Mouse (Mus musculus): Measurements from ENCODE around the gene Wdfy4. TPM values are rescaled to one million over a fixed set of nuclear protein-coding genes. Genes with fewer than 3 reads are reported as not detected.

Gene Wdfy4
- polyA plus RNA-seq, 1 experiment from 2014 or later: 0.15 TPM

- no peaks in the 10 kb centered on the region; the same call in 1 of the 2 replicates for H3K4me1 ChIP-seq (replicated peaks)
- no peak overlapping the region for H3K27ac ChIP-seq
- no peaks in the 10 kb centered on the region for H3K9me3 ChIP-seq
- WGBS: 59% methylated on average over 10 of the region's 10 CpGs
- H3K9ac ChIP-seq (replicated peaks): no peak overlapping the region
- no peak overlapping the region for H3K4me3 ChIP-seq (replicated peaks)
- 0 out of 2 replicates have a peak, but pooled peaks cover 4% of the 10 kb centered on the region for H3K27me3 ChIP-seq
- ATAC-seq (ENCODE audit: insufficient number of reproducible peaks, insufficient read depth, low FRiP score, low TSS enrichment, low read depth): no peak
- no peak overlapping the region for H3K4me2 ChIP-seq
- H3K36me3 ChIP-seq: no peaks in the 10 kb centered on the region
Observed at GRCm38 (mm10) chr14:32964742-32965141, 220.6 kb downstream of the Wdfy4 start.

GRCm38 (mm10) chr14:32960481-32960880 lies 224.8 kb downstream of the Wdfy4 start:
- no peak overlapping the region for H3K4me3 ChIP-seq (replicated peaks)
- 0 out of 2 replicates have a peak, but pooled peaks cover 4% of the 10 kb centered on the region for H3K27me3 ChIP-seq
- H3K4me2 ChIP-seq: no peak overlapping the region
- no peak for ATAC-seq (ENCODE audit: insufficient number of reproducible peaks, insufficient read depth, low FRiP score, low TSS enrichment, low read depth)
- no peak overlapping the region for H3K9ac ChIP-seq (replicated peaks)
- no peaks in the 10 kb centered on the region for H3K9me3 ChIP-seq
- H3K36me3 ChIP-seq: no peaks in the 10 kb centered on the region
- WGBS: 37% methylated on average over 5 of the region's 5 CpGs
- no peak overlapping the region for H3K27ac ChIP-seq
- no peaks in the 10 kb centered on the region; the same call in 1 of the 2 replicates for H3K4me1 ChIP-seq (replicated peaks)

GRCm38 (mm10) chr14:32958671-32959070 lies 226.6 kb downstream of the Wdfy4 start:
- Histone ChIP-seq H3K9ac (replicated peaks) (no peak overlapping the region), H3K4me2 (no peak overlapping the region), H3K36me3 (no peaks in the 10 kb centered on the region), H3K27ac (no peak overlapping the region), H3K27me3 (no peaks in the 10 kb centered on the region), H3K4me3 (replicated peaks) (no peak overlapping the region), H3K4me1 (replicated peaks) (no peaks in the 10 kb centered on the region; the same call in 1 of the 2 replicates), H3K9me3 (no peaks in the 10 kb centered on the region)
- ATAC-seq (ENCODE audit: insufficient number of reproducible peaks, insufficient read depth, low FRiP score, low TSS enrichment, low read depth): no peak
- WGBS: 49% methylated on average over 8 of the region's 8 CpGs

GRCm38 (mm10) chr14:32956486-32956885 lies 228.8 kb downstream of the Wdfy4 start:
- Histone ChIP-seq H3K9ac (replicated peaks) (no peak overlapping the region), H3K4me1 (replicated peaks) (peaks cover 3% of the 10 kb centered on the region), H3K4me3 (replicated peaks) (no peak overlapping the region), H3K27ac (no peak overlapping the region), H3K27me3 (peaks cover 5% of the 10 kb centered on the region), H3K36me3 (no peaks in the 10 kb centered on the region), H3K4me2 (no peak overlapping the region), H3K9me3 (no peaks in the 10 kb centered on the region)
- 78% methylated on average over 8 of the region's 8 CpGs for WGBS
- no peak for ATAC-seq (ENCODE audit: insufficient number of reproducible peaks, insufficient read depth, low FRiP score, low TSS enrichment, low read depth)

GRCm38 (mm10) chr14:32950312-32951301 lies 234.7 kb downstream of the Wdfy4 start:
- peak; percentile 47; the same call in 1 of the 2 replicates for ATAC-seq (ENCODE audit: insufficient number of reproducible peaks, insufficient read depth, low FRiP score, low TSS enrichment, low read depth)
- 43% methylated on average over 20 of the region's 20 CpGs for WGBS
- Histone ChIP-seq H3K9me3 (no peaks in the 10 kb centered on the region), H3K4me2 (peak overlapping the region; percentile 32; the same call in 1 of the 2 replicates), H3K36me3 (no peaks in the 10 kb centered on the region), H3K27ac (0 out of 2 replicates have a peak overlapping the region, but pooled peaks have one; percentile 25), H3K4me1 (replicated peaks) (peaks cover 17% of the 10 kb centered on the region), H3K4me3 (replicated peaks) (no peak overlapping the region), H3K27me3 (peaks cover 5% of the 10 kb centered on the region), H3K9ac (replicated peaks) (no peak overlapping the region)

- Histone ChIP-seq H3K27me3 (peaks cover 11% of the 10 kb centered on the region), H3K9me3 (no peaks in the 10 kb centered on the region), H3K27ac (no peak overlapping the region), H3K4me3 (replicated peaks) (no peak overlapping the region), H3K36me3 (no peaks in the 10 kb centered on the region), H3K4me1 (replicated peaks) (peaks cover 17% of the 10 kb centered on the region), H3K9ac (replicated peaks) (no peak overlapping the region), H3K4me2 (no peak overlapping the region)
- 87% methylated on average over 2 of the region's 2 CpGs for WGBS
- ATAC-seq (ENCODE audit: insufficient number of reproducible peaks, insufficient read depth, low FRiP score, low TSS enrichment, low read depth): no peak
Observed at GRCm38 (mm10) chr14:32947512-32947911, 237.8 kb downstream of the Wdfy4 start.

- Histone ChIP-seq H3K27ac (no peak overlapping the region), H3K27me3 (peaks cover 25% of the 10 kb centered on the region), H3K36me3 (no peaks in the 10 kb centered on the region), H3K4me2 (no peak overlapping the region), H3K9me3 (no peaks in the 10 kb centered on the region), H3K9ac (replicated peaks) (no peak overlapping the region), H3K4me3 (replicated peaks) (no peak overlapping the region), H3K4me1 (replicated peaks) (0 out of 2 replicates have a peak, but pooled peaks cover 3% of the 10 kb centered on the region)
- WGBS: 84% methylated on average over 5 of the region's 5 CpGs
- ATAC-seq (ENCODE audit: insufficient number of reproducible peaks, insufficient read depth, low FRiP score, low TSS enrichment, low read depth): no peak
Observed at GRCm38 (mm10) chr14:32939217-32939616, 246.1 kb downstream of the Wdfy4 start.

- WGBS: 78% methylated on average over 6 of the region's 6 CpGs
- no peak overlapping the region for H3K27ac ChIP-seq
- H3K36me3 ChIP-seq: no peaks in the 10 kb centered on the region
- ATAC-seq (ENCODE audit: insufficient number of reproducible peaks, insufficient read depth, low FRiP score, low TSS enrichment, low read depth): no peak
- H3K4me3 ChIP-seq (replicated peaks): no peak overlapping the region
- no peak overlapping the region for H3K4me2 ChIP-seq
- H3K4me1 ChIP-seq (replicated peaks): 0 out of 2 replicates have a peak, but pooled peaks cover 4% of the 10 kb centered on the region
- no peaks in the 10 kb centered on the region for H3K9me3 ChIP-seq
- H3K9ac ChIP-seq (replicated peaks): no peak overlapping the region
- 0 out of 2 replicates have a peak, but pooled peaks cover 2% of the 10 kb centered on the region for H3K27me3 ChIP-seq
Observed at GRCm38 (mm10) chr14:32934064-32934463, 251.2 kb downstream of the Wdfy4 start.

GRCm38 (mm10) chr14:32932220-32932619 lies 253.1 kb downstream of the Wdfy4 start:
- Histone ChIP-seq H3K9ac (replicated peaks) (no peak overlapping the region), H3K9me3 (no peaks in the 10 kb centered on the region), H3K27me3 (no peaks in the 10 kb centered on the region), H3K4me1 (replicated peaks) (0 out of 2 replicates have a peak, but pooled peaks cover 4% of the 10 kb centered on the region), H3K27ac (no peak overlapping the region), H3K4me2 (no peak overlapping the region), H3K4me3 (replicated peaks) (no peak overlapping the region), H3K36me3 (no peaks in the 10 kb centered on the region)
- 85% methylated on average over 8 of the region's 8 CpGs for WGBS
- no peak for ATAC-seq (ENCODE audit: insufficient number of reproducible peaks, insufficient read depth, low FRiP score, low TSS enrichment, low read depth)

- 89% methylated on average over 10 of the region's 10 CpGs for WGBS
- no peaks in the 10 kb centered on the region for H3K9me3 ChIP-seq
- no peaks in the 10 kb centered on the region for H3K36me3 ChIP-seq
- H3K27ac ChIP-seq: no peak overlapping the region
- 0 out of 2 replicates have a peak, but pooled peaks cover 4% of the 10 kb centered on the region for H3K4me1 ChIP-seq (replicated peaks)
- no peak for ATAC-seq (ENCODE audit: insufficient number of reproducible peaks, insufficient read depth, low FRiP score, low TSS enrichment, low read depth)
- no peak overlapping the region for H3K4me2 ChIP-seq
- H3K4me3 ChIP-seq (replicated peaks): no peak overlapping the region
- no peak overlapping the region for H3K9ac ChIP-seq (replicated peaks)
- no peaks in the 10 kb centered on the region for H3K27me3 ChIP-seq
Observed at GRCm38 (mm10) chr14:32931709-32932108, 253.6 kb downstream of the Wdfy4 start.

GRCm38 (mm10) chr14:32923871-32924270 lies 261.4 kb downstream of the Wdfy4 start:
- no peak overlapping the region for H3K27ac ChIP-seq
- H3K36me3 ChIP-seq: no peaks in the 10 kb centered on the region
- no peaks in the 10 kb centered on the region for H3K9me3 ChIP-seq
- ATAC-seq (ENCODE audit: insufficient number of reproducible peaks, insufficient read depth, low FRiP score, low TSS enrichment, low read depth): no peak
- H3K4me1 ChIP-seq (replicated peaks): 0 out of 2 replicates have a peak, but pooled peaks cover 3% of the 10 kb centered on the region
- H3K9ac ChIP-seq (replicated peaks): no peak overlapping the region
- no peak overlapping the region for H3K4me2 ChIP-seq
- no peak overlapping the region for H3K4me3 ChIP-seq (replicated peaks)
- WGBS: 80% methylated on average over 9 of the region's 9 CpGs
- H3K27me3 ChIP-seq: no peaks in the 10 kb centered on the region

Data from limb, embryonic 12.5 days (tissue).